ENCODE assay signal across 8 mouse cellular contexts in the genomic region with DNA sequence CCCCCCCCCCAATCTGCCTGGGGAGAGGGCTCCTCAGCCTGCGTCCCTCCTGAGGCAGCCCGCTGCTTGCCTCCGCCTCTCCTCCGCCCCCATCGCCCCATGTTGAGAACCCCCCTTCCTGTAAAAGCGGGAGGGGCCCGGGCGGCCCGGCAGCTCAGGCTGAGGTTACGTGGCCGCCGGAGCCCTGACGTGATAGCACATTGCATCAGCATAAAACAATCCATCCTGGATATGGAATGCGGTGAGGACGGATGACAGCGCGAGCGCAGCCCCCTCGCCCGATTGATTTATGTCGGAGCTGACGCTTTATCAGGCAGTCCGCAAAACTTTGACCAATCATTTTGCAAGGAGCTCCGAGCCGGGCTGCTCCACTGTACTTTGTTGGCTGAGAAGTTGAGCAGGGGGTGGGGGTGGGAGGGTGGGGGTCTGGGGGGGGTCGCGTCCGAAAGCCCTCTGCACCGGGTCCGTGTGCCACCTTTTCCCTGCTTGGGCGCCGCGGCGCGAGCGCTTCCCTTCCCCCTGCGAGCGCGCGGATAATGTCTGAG. TPM values are rescaled to one million over a fixed set of nuclear protein-coding genes. Genes with fewer than 3 reads are reported as not detected.
DNase-seq lines count a peak whose midpoint lies in the region; ATAC-seq and TF ChIP-seq lines count a peak whose summit lies in the region.

TSS of gene Hoxb9 (plus strand) at position 462 of the 545 bp plus-strand sequence.

- TF ChIP-seq CTCF in Patski (IDR thresholded peaks at IDR 0.05), result no peak

- in situ Hi-C loops in Patski (cut with MboI; ENCODE audit: low pct_unique_long_range_greater_than_20kb), result loop anchor here (25.0 kb wide), 1 partner anchor 1184 kb away; the partner anchor contains the start of gene Itga3

- H3K36me3 ChIP-seq in forebrain, embryonic 12.5 days (replicated peaks), result no peaks in the 10 kb centered on the region
- no peaks in the 10 kb centered on the region for H3K36me3 ChIP-seq in forebrain, embryonic 11.5 days (ENCODE audit: control insufficient read depth, insufficient read depth, low read length)
- H3K36me3 ChIP-seq in hindbrain, embryonic 15.5 days, result no peaks in the 10 kb centered on the region
- no peaks in the 10 kb centered on the region for H3K36me3 ChIP-seq in liver, embryonic 13.5 days

- DNase-seq in forebrain, embryonic 11.5 days (ENCODE audit: low spot score), result no peak
- peak; percentile 85 for DNase-seq in Patski (ENCODE audit: low read depth, low spot score)
- no peak for DNase-seq in liver, embryonic 13.5 days
- no peak for DNase-seq in right cerebral cortex, postnatal 36 days (ENCODE audit: low spot score in 2 of 2)
- no peak for DNase-seq in urinary bladder, postnatal 10 days (ENCODE audit: low spot score)
- DNase-seq in urinary bladder, adult 18-20 months (ENCODE audit: low spot score in 2 of 2), result no peak

- POLR2A ChIA-PET in Patski (lab: Charles Lee), result interaction anchor here (0.7 to 42.9 kb wide), 9 partner anchors 10 to 591 kb away, joined by 3 to 1274 read pairs (median 5); partner anchors contain the start of genes Hoxb4, Hoxb5, Hoxb6 and Hoxb7

- H3K27me3 ChIP-seq in forebrain, embryonic 12.5 days, result peaks cover 97% of the 10 kb centered on the region
- H3K27me3 ChIP-seq in forebrain, embryonic 11.5 days (ENCODE audit: control insufficient read depth, insufficient read depth, low read length), result peaks cover 98% of the 10 kb centered on the region
- no peaks in the 10 kb centered on the region for H3K27me3 ChIP-seq in Patski
- H3K27me3 ChIP-seq in hindbrain, embryonic 15.5 days, result peaks cover 85% of the 10 kb centered on the region
- peaks cover 98% of the 10 kb centered on the region for H3K27me3 ChIP-seq in liver, embryonic 13.5 days

- peaks cover 7% of the 10 kb centered on the region; the same call in 1 of the 2 replicates for H3K4me1 ChIP-seq in forebrain, embryonic 12.5 days
- 0 out of 2 replicates have a peak, but pooled peaks cover 5% of the 10 kb centered on the region for H3K4me1 ChIP-seq in forebrain, embryonic 11.5 days (replicated peaks; ENCODE audit: control insufficient read depth, insufficient read depth, low read length)
- peaks cover 14% of the 10 kb centered on the region; the same call in 1 of the 2 replicates for H3K4me1 ChIP-seq in hindbrain, embryonic 15.5 days (replicated peaks)
- peaks cover 6% of the 10 kb centered on the region; the same call in 1 of the 2 replicates for H3K4me1 ChIP-seq in liver, embryonic 13.5 days (replicated peaks)

- no peaks in the 10 kb centered on the region for H3K9me3 ChIP-seq in forebrain, embryonic 12.5 days
- no peaks in the 10 kb centered on the region for H3K9me3 ChIP-seq in forebrain, embryonic 11.5 days (ENCODE audit: control insufficient read depth, low read length)
- H3K9me3 ChIP-seq in hindbrain, embryonic 15.5 days, result no peaks in the 10 kb centered on the region
- H3K9me3 ChIP-seq in liver, embryonic 13.5 days (replicated peaks), result no peaks in the 10 kb centered on the region

- no peak within 1 kb of the TSS for H3K27ac ChIP-seq in forebrain, embryonic 12.5 days
- no peak within 1 kb of the TSS for H3K27ac ChIP-seq in forebrain, embryonic 11.5 days (ENCODE audit: low read depth, low read length)
- H3K27ac ChIP-seq in hindbrain, embryonic 15.5 days (replicated peaks), result 0 out of 2 replicates have a peak within 1 kb of the TSS, but pooled peaks have one; percentile 28
- no peak within 1 kb of the TSS for H3K27ac ChIP-seq in liver, embryonic 13.5 days

- H3K4me3 ChIP-seq in forebrain, embryonic 12.5 days (replicated peaks), result 0 out of 2 replicates have a peak within 1 kb of the TSS, but pooled peaks have one; percentile 10
- H3K4me3 ChIP-seq in forebrain, embryonic 11.5 days (ENCODE audit: low read depth, low read length), result no peak within 1 kb of the TSS
- peak within 1 kb of the TSS; percentile 26 for H3K4me3 ChIP-seq in hindbrain, embryonic 15.5 days
- peak within 1 kb of the TSS; percentile 27 for H3K4me3 ChIP-seq in liver, embryonic 13.5 days (replicated peaks)

- CTCF ChIA-PET in Patski (lab: Charles Lee), result interaction anchor here (2.2 kb wide), 1 partner anchor 10 kb away, joined by 7 read pairs; no protein-coding TSS in a partner anchor

- ATAC-seq in forebrain, embryonic 12.5 days (ENCODE audit: low FRiP score), result no peak
- no peak for ATAC-seq in forebrain, embryonic 11.5 days (replicated peaks; ENCODE audit: low FRiP score)
- ATAC-seq in Patski, result peak; percentile 41
- no peak for ATAC-seq in hindbrain, embryonic 15.5 days (ENCODE audit: low FRiP score, low read depth)
- ATAC-seq in liver, embryonic 13.5 days (ENCODE audit: low read depth), result no peak

- no peak within 1 kb of the TSS for H3K4me2 ChIP-seq in forebrain, embryonic 12.5 days
- no peak within 1 kb of the TSS for H3K4me2 ChIP-seq in forebrain, embryonic 11.5 days (ENCODE audit: low read depth, low read length, severe bottlenecking)
- peak within 1 kb of the TSS; percentile 43 for H3K4me2 ChIP-seq in hindbrain, embryonic 15.5 days
- H3K4me2 ChIP-seq in liver, embryonic 13.5 days, result peak within 1 kb of the TSS; percentile 23; the same call in 1 of the 2 replicates

- H3K9ac ChIP-seq in forebrain, embryonic 12.5 days, result no peak within 1 kb of the TSS
- no peak within 1 kb of the TSS for H3K9ac ChIP-seq in forebrain, embryonic 11.5 days (ENCODE audit: low read length)
- H3K9ac ChIP-seq in hindbrain, embryonic 15.5 days, result no peak within 1 kb of the TSS; the same call in 1 of the 2 replicates
- H3K9ac ChIP-seq in liver, embryonic 13.5 days, result no peak within 1 kb of the TSS

- 1% methylated on average over 40 of the region's 40 CpGs for WGBS in forebrain, embryonic 12.5 days
- WGBS in forebrain, embryonic 11.5 days, result under 1% methylated on average over 40 of the region's 40 CpGs
- WGBS in hindbrain, embryonic 15.5 days, result 0% methylated on average over 39 of the region's 40 CpGs
- WGBS in liver, embryonic 13.5 days (ENCODE audit: insufficient replicate concordance), result under 1% methylated on average over 38 of the region's 40 CpGs

RNA-seq across cellular contexts. Expression of gene Hoxb9, which starts in this region (rescaled TPM):
- polyA plus RNA-seq in forebrain, embryonic 12.5 days (2016; fragmentation: Nextera tagmentation; extraction: Ambion mirVana), result not detected in 2 replicates
- polyA plus RNA-seq in forebrain, embryonic 11.5 days (2014; fragmentation: Nextera tagmentation; extraction: Ambion mirVana), result not detected in 2 replicates
- polyA plus RNA-seq in Patski (2021), result 111 TPM
- polyA plus RNA-seq in hindbrain, embryonic 15.5 days (2015; fragmentation: Nextera tagmentation; extraction: Ambion mirVana), result 2.1 and 15.7 TPM in 2 replicates
- 0.06 TPM in 1 of 2 replicates, not detected in the other for polyA plus RNA-seq in liver, embryonic 13.5 days (2015; fragmentation: Nextera tagmentation; extraction: Ambion mirVana)

Comparison
In these comparisons a context has a peak if more than half of its experiments do, and no peak if none do; other contexts are left out.
1. H3K4me2 ChIP-seq: peak in hindbrain, embryonic 15.5 days (single experiment) and liver, embryonic 13.5 days (single experiment); none in forebrain, embryonic 12.5 days (single experiment) and forebrain, embryonic 11.5 days (single experiment).